Mouse (Mus musculus) heart, adult 2 months (tissue): ENCODE results near the gene Fzd10.

ENCODE experiments used
- CTCF ChIP-seq: fragments of 200-600 bp; IDR thresholded peaks from 2 replicates; pipeline ENCODE4 v1.8.1; 2022; ENCODE audit warnings: antibody characterized with exemption, mild to moderate bottlenecking, moderate library complexity
- POLR2A ChIP-seq: fragments of 200-500 bp; IDR thresholded peaks from 2 replicates; pipeline ENCODE4 v1.6.1; 2011; ENCODE audit warnings: mild to moderate bottlenecking, low read depth, low read length, control low read depth; ENCODE audit not compliant: insufficient read depth

GRCm38 (mm10) chr5:128597381-128597780 is 3.3 kb upstream of the Fzd10 start:
- TF ChIP-seq CTCF: no peak
- no peak for TF ChIP-seq POLR2A
